Mouse (Mus musculus) mesoderm, embryonic 11.5 days (tissue): ENCODE results near the gene Tmem189.
"Not testable (repeated sequence)": the region's sequence is repeated elsewhere in the genome, so short reads cannot be mapped to it uniquely, and the experiment has no call there.

Source experiments
- DNase-seq: peaks from one replicate; pipeline ENCODE4 v3.0.0-alpha.2; 2012; ENCODE audit warnings: low read depth, low spot score

Gene Tmem189

GRCm38 (mm10) chr2:167651622-167652021 lies 38.0 kb downstream of the Tmem189 start:
- no peak for DNase-seq

- no peak for DNase-seq
Observed at GRCm38 (mm10) chr2:167649290-167650032, 40.2 kb downstream of the Tmem189 start.

GRCm38 (mm10) chr2:167646411-167646810 lies 43.2 kb downstream of the Tmem189 start:
- DNase-seq, result no peak

- not testable (repeated sequence) for DNase-seq
Observed at GRCm38 (mm10) chr2:167643356-167644052, 46.1 kb downstream of the Tmem189 start.

- no peak for DNase-seq
Observed at GRCm38 (mm10) chr2:167642164-167642563, 47.5 kb downstream of the Tmem189 start.

- no peak for DNase-seq
Observed at GRCm38 (mm10) chr2:167641337-167641736, 48.3 kb downstream of the Tmem189 start.

GRCm38 (mm10) chr2:167640279-167640678 lies 49.3 kb downstream of the Tmem189 start:
- no peak for DNase-seq

GRCm38 (mm10) chr2:167634865-167635512 lies 54.6 kb downstream of the Tmem189 start:
- DNase-seq, result no peak

GRCm38 (mm10) chr2:167634338-167634770 lies 55.3 kb downstream of the Tmem189 start:
- DNase-seq, result peak; percentile 100

- DNase-seq, result no peak
Observed at GRCm38 (mm10) chr2:167633537-167633872, 56.1 kb downstream of the Tmem189 start.

- DNase-seq, result no peak
Observed at GRCm38 (mm10) chr2:167632731-167633536, 56.7 kb downstream of the Tmem189 start.

GRCm38 (mm10) chr2:167631591-167632448 lies 57.8 kb downstream of the Tmem189 start, which contains the start of gene Ube2v1:
Gene Ube2v1, minus strand, starts transcription at chr2:167632095.
- peak; percentile 99 for DNase-seq

- no peak for DNase-seq
Observed at GRCm38 (mm10) chr2:167631181-167631590, 58.4 kb downstream of the Tmem189 start.

- no peak for DNase-seq
Observed at GRCm38 (mm10) chr2:167630421-167630820, 59.2 kb downstream of the Tmem189 start.

GRCm38 (mm10) chr2:167629665-167630209 lies 59.9 kb downstream of the Tmem189 start:
- no peak for DNase-seq

GRCm38 (mm10) chr2:167628872-167629271 lies 60.8 kb downstream of the Tmem189 start:
- DNase-seq, result no peak

GRCm38 (mm10) chr2:167627019-167627418 lies 62.6 kb downstream of the Tmem189 start:
- DNase-seq, result no peak

GRCm38 (mm10) chr2:167625670-167626069 lies 64.0 kb downstream of the Tmem189 start:
- DNase-seq, result no peak

- no peak for DNase-seq
Observed at GRCm38 (mm10) chr2:167624368-167625075, 65.1 kb downstream of the Tmem189 start.

- no peak for DNase-seq
Observed at GRCm38 (mm10) chr2:167622965-167623364, 66.7 kb downstream of the Tmem189 start.
